Mouse (Mus musculus) Muller cell, postnatal 12 days (primary cell): ENCODE data around the gene Pex11g.

Experiments
- DNase-seq: peaks from one replicate; pipeline ENCODE4 v3.0.0-alpha.2; 2015; ENCODE audit errors: inconsistent ontology term

Gene Pex11g

GRCm38 (mm10) chr8:3467006-3467885 is at the start of gene Pex11g:
Gene Pex11g, minus strand, starts transcription at chr8:3467680.
- DNase-seq, result peak; percentile 98

DNA sequence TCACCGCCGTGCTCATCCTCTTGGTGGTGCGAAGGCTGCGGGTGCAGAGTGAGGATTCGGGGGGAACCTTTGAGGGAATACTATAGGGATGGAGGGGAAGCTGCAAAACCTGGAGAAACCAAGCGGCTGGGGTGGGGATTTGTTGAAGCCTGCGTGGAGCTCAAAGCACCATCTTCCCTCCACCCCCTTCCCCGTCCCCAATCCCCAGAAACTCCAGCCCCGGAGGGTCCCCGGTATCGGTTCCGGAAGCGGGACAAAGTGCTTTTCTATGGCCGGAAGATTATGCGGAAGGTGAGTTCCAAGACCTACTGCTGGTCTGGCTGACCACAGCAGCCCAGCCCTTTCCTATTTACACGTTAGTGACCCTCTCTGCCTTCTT is 49.6 kb upstream of the Pex11g start:
- no peak for DNase-seq

GRCm38 (mm10) chr8:3516450-3517116 is 49.1 kb upstream of the Pex11g start:
- DNase-seq, result peak; percentile 86

DNA sequence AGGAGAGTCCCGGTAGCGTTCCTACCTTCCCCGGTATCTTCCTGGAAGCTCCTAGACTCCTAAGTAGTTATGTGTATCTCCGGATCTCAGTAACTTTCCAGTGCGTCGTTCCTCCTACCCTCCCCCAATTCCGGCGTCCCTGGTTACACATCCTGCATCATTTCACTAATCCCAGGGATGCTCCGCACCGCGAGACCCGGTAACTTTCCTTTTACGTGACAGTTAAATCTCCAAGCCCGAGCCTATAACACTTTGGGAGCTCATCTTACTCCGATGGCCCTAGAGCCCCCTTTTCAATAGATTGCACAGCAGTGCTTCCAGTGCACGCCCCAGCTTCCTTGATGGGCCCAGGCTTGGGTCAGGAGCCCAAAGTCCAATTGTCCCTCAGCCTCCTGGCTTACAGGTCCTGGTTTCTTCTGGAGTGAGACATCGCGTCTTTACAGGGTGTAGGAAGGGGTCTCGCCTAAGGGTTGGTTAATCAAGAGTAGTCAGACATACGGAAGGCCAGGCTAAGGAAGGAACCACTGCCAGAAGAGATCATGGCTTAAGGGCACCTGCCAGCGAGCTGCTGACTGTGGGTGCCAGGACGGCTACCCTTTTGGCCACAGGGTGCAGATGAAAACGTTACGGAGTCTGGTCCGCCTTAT is 48.4 kb upstream of the Pex11g start:
- peak; percentile 60 for DNase-seq

DNA sequence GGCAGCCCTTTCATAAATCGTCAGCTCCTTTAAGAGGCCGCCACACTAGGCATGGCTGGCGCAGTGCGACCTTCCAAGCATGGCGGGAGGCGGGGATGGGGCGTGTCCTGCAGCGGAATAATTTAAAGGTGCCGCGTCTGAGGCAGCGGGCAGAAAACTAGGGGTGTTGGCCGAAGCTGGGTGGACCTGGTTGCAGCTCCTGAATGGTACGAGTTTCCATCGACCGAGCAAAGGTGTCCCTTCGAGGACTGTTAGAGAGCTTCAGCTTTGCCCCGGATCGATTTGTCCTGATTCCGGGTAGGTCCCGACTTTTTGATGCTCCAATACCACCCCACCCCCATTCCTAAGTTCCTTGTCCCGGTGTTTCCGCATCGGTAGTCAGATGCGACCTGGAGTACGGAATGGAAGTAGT is 47.8 kb upstream of the Pex11g start, which contains the start of gene Pnpla6:
Gene Pnpla6, plus strand, starts transcription at position 125 of the 412 bp plus-strand sequence.
- DNase-seq, result peak; percentile 80

- no peak for DNase-seq
Observed at GRCm38 (mm10) chr8:3514681-3515247, 47.3 kb upstream of the Pex11g start.

GRCm38 (mm10) chr8:3507979-3508754 is 40.7 kb upstream of the Pex11g start:
- DNase-seq, result no peak

DNA sequence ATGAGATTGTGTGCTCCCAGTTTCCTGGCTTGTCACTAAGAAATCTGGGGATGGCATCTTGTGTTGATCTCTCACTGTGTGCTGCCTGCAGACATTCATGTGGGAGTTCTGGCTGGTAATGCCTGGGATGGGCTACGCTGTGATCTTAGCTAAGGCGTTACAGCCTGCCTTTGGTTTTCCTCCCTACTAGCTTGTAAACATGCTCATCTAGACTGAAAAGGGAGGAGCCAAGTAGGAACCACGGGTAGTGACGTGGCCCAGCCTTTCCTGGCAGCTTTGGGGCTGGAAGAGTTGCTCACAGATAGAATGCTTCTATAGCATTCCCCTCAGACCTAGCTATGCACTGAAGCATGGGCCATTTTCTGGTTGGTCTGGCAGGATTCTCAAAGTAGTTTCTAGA is 34.7 kb upstream of the Pex11g start:
- DNase-seq, result no peak

DNA sequence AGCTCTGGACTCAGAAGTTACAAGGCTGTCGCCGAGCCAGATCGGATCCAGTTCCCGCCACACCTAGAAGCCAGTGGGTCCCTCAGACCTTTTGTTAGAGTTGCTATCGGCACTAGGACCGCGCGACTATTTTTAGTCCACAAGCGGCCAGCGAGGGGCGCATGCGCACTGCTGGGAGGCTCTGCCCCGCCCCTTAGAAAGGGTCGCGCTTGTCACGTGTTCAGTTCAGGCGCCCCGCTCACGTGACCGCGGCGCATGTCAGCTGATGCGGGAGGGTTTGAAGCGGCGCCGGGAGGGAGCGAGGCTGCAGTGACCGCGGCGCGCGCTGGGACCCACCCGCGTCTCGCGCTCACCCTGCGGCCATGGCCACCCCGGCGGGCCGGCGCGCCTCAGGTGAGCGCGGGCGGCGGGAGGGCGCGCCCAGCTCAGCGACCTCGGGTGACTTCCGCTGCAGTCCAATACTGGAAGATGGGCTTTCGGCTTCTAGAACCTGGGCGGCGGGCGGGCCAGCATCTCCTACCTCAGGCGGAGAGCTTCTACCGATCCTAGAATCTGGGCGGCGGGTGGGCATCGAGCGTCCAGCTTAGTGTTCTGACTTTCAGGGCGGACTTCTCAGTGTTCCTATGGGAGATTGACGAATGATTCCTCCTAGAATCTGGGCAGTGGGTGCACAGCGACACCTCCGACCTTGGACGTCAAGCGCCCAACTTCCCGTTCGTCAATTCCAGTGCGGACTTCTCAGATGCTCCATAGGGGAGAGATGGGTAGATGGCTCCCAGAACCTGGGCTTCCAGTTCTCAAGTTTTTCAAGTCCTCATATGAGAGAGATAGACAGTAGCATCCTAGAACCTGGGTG is 33.0 kb upstream of the Pex11g start, which contains the start of gene Mcoln1:
Gene Mcoln1, plus strand, starts transcription at position 223 of the 856 bp plus-strand sequence.
- DNase-seq, result peak; percentile 98

GRCm38 (mm10) chr8:3499751-3500150 is 32.3 kb upstream of the Pex11g start:
- DNase-seq, result no peak

- no peak for DNase-seq
Observed at GRCm38 (mm10) chr8:3498583-3498982, 31.1 kb upstream of the Pex11g start.

DNA sequence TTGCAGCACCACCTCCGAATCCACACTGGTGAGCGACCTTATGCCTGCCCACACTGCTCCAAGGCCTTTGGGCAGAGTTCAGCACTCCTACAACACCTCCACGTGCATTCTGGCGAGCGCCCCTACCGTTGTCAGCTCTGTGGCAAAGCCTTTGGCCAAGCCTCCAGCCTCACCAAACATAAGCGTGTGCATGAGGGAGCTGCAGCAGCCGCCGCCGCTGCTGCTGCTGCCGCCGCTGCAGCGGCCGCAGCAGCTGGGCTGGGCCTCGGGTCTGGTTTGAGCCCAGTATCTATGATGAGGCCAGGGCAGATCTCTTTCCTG is 28.9 kb upstream of the Pex11g start:
- DNase-seq, result no peak

DNA sequence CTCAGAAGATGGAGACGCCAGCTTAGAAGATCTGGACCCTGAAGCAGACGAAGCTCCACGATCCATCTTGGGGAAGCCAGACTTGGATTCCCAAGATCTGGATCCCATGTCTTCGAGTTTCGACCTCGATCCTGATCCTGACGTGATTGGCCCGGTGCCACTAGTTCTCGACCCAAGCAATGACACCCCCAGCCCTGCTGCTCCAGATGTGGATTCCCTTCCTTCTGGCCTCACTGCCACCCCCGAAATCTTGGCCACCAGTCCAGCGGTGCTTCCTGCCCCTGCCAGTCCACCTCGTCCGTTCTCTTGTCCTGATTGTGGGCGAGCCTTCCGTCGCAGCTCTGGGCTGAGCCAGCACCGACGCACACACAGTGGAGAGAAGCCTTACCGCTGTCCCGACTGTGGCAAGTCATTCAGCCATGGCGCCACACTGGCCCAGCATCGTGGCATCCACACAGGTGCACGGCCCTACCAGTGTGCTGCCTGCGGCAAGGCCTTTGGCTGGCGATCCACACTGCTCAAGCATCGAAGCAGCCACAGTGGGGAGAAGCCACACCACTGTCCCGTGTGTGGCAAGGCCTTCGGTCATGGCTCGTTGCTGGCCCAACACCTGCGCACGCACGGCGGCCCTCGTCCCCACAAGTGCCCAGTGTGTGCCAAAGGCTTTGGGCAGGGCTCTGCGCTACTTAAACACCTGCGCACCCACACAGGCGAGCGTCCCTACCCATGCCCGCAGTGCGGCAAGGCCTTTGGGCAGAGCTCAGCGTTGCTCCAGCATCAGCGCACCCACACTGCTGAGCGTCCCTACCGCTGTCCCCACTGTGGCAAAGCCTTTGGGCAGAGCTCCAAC is 28.3 kb upstream of the Pex11g start:
- no peak for DNase-seq

DNA sequence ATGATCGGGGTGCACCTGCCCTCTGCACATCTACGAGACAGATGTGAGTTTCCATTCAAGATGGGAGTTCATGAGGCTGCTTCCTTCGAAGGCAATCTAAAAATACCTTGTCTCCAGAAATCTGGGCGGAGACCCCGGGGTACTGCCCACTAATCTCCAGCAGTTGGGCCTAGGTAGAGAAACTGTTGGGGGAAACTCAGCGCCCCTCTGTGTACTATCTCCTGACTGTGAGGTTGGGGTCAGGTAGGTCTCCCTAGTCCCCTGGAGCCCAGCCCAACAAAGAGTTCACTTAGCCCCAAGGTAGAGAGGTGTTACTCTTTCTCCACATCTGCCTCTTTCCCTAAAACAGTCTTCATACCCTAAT is 26.3 kb upstream of the Pex11g start:
- DNase-seq, result no peak

- peak; percentile 81 for DNase-seq
Observed at GRCm38 (mm10) chr8:3492901-3493844, 25.7 kb upstream of the Pex11g start, which contains the start of gene Zfp358. Gene Zfp358, plus strand, starts transcription at chr8:3493138.

GRCm38 (mm10) chr8:3485192-3485591 is 17.7 kb upstream of the Pex11g start:
- no peak for DNase-seq

DNA sequence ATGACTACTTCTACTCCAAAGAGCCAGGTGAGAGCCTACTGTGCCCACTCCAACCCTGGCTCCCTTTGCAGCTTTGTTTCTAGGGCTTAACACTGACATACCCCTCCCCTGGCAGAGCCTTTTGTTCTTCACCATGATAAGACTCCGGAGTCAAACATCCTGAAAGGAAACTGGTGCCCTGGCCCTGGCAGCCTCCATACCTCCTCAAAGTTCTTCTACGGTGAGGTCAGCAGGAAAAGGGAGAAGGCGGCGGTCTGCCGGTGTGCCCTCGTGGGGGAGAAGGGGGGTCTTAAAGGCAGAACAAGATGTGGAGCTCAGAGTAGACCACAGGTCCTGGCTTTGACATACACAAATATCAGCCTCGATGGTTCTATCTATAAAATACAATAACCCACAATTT is 16.1 kb upstream of the Pex11g start:
- no peak for DNase-seq

DNA sequence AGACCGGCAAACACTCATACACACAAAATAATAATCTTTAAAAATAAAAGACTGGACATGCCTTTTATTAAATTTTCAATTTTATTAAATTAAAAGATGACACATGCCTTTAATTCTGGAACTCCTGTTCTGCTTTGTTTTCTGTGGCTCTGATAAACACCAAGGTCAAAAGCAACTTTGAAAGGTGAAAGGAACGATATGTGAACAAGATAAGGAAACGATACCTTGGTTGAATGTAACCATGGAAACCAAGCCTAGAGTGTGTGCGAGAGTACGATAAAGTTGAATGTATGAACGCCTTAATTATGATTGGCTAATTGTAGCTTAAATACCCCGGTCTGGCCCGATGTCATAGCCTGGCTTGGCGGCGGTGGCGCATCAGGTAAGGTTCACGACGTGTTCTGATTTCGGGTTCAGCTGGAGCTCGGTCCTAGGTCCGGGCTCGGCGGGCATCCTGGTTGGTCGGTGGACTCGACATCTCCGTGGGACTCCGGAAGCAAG is 14.8 kb upstream of the Pex11g start:
- DNase-seq, result no peak
